Mouse (Mus musculus) heart, embryonic 14.5 days (tissue): ENCODE data around the gene Cdk17. TPM values are rescaled to one million over a fixed set of nuclear protein-coding genes. Genes with fewer than 3 reads are reported as not detected.
A peak's percentile ranks its signal among the peaks of the same experiment; 100 is the strongest.

ENCODE experiments used
- ATAC-seq: fragments of 200-750 bp; cut with Nextera tagmentation; 2 replicates; pipeline ENCODE4 v1.8.0; 2017; ENCODE audit warnings: low read depth, moderate TSS enrichment; ENCODE audit not compliant: insufficient number of reproducible peaks, insufficient read depth, low FRiP score
- H3K27ac ChIP-seq, 2 experiments: fragments of 200-500 bp in 1 of 2; fragments of 300-500 bp in 1 of 2; sonication (generic) in 1 of 2; replicated peaks in 1 of 2; 2 replicates each; pipeline ENCODE4 v1.5.1; 2012 to 2014; ENCODE audit warnings: low read depth in 2 of 2, low read length in 2 of 2, control low read depth in 1 of 2, mild to moderate bottlenecking in 1 of 2, mixed read lengths in 1 of 2; ENCODE audit not compliant: control insufficient read depth in 1 of 2, insufficient read depth in 1 of 2
- H3K27me3 ChIP-seq: fragments of 300-500 bp; sonication (generic); 2 replicates; pipeline ENCODE4 v1.6.1; 2014; ENCODE audit warnings: mild to moderate bottlenecking, low read length, control low read depth; ENCODE audit not compliant: control insufficient read depth, insufficient read depth
- H3K36me3 ChIP-seq: fragments of 300-500 bp; sonication (generic); 2 replicates; pipeline ENCODE4 v1.6.1; 2014; ENCODE audit warnings: mild to moderate bottlenecking, control low read depth, low read length, mixed read lengths; ENCODE audit not compliant: control insufficient read depth, insufficient read depth
- H3K4me1 ChIP-seq, 2 experiments: fragments of 200-500 bp in 1 of 2; fragments of 300-500 bp in 1 of 2; sonication (generic) in 1 of 2; 2 replicates each; pipeline ENCODE4 v1.6.1; 2012 to 2014; ENCODE audit warnings: low read length in 2 of 2, control low read depth in 1 of 2, mixed read lengths in 1 of 2; ENCODE audit not compliant: control insufficient read depth in 2 of 2, insufficient read depth in 2 of 2
- H3K4me2 ChIP-seq: fragments of 300-500 bp; sonication (generic); 2 replicates; pipeline ENCODE4 v1.6.1; 2014; ENCODE audit warnings: mild to moderate bottlenecking, low read length
- H3K4me3 ChIP-seq, 2 experiments: fragments of 200-500 bp in 1 of 2; fragments of 300-500 bp in 1 of 2; sonication (generic) in 1 of 2; 2 replicates each; pipeline ENCODE4 v1.5.1; 2012 to 2014; ENCODE audit warnings: low read length in 2 of 2, mild to moderate bottlenecking in 2 of 2, control low read depth in 1 of 2, low read depth in 1 of 2, moderate library complexity in 1 of 2; ENCODE audit not compliant: control insufficient read depth in 1 of 2, insufficient read depth in 1 of 2
- H3K9ac ChIP-seq: fragments of 300-500 bp; sonication (generic); 2 replicates; pipeline ENCODE4 v1.6.1; 2014; ENCODE audit warnings: mild to moderate bottlenecking, low read length
- H3K9me3 ChIP-seq: fragments of 300-500 bp; sonication (generic); 2 replicates; pipeline ENCODE4 v1.6.1; 2016; ENCODE audit warnings: low read length, control low read depth; ENCODE audit not compliant: control insufficient read depth
- WGBS: fragments of 180-500 bp; shearing (Covaris S2); extraction: QIAGEN DNeasy Blood & Tissue Kit; methylation state at CpG from one replicate; pipeline ENCODE4 v1.1.7; 2014; 5-methylcytosine and 5-hydroxymethylcytosine counted together
- polyA plus RNA-seq: library from polyadenylated mRNA; unstranded; fragments of >200 nt; fragmentation: Nextera tagmentation; extraction: Ambion mirVana; gene quantifications from 2 replicates; pipeline ENCODE4 v1.2.1, GENCODE M21; 2014

Gene Cdk17
- polyA plus RNA-seq, 1 experiment from 2014 or later = 27.1 TPM

- no peak overlapping the region for H3K9ac ChIP-seq
- ATAC-seq = no peak
- H3K36me3 ChIP-seq = peaks cover 62% of the 10 kb centered on the region
- H3K4me2 ChIP-seq = no peak overlapping the region
- WGBS = 42% methylated on average over 6 of the region's 6 CpGs
- no peaks in the 10 kb centered on the region for H3K27me3 ChIP-seq
- peaks cover 21 to 40% of the 10 kb centered on the region in 2 experiments for H3K4me1 ChIP-seq
- H3K27ac ChIP-seq = peak overlapping the region; percentile 53 to 59
- H3K9me3 ChIP-seq = no peaks in the 10 kb centered on the region
- no peak overlapping the region for H3K4me3 ChIP-seq
Observed at GRCm38 (mm10) chr10:93247902-93248301, 87.2 kb downstream of the Cdk17 start.

GRCm38 (mm10) chr10:93248416-93248815, 87.7 kb downstream of the Cdk17 start:
- Histone ChIP-seq H3K4me3 (no peak overlapping the region), H3K36me3 (peaks cover 65% of the 10 kb centered on the region), H3K4me1 (peaks cover 21 to 40% of the 10 kb centered on the region in 2 experiments), H3K9me3 (no peaks in the 10 kb centered on the region), H3K27me3 (no peaks in the 10 kb centered on the region), H3K27ac (peak overlapping the region; percentile 8 to 59; a peak in 2 of 4 replicates), H3K4me2 (no peak overlapping the region), H3K9ac (no peak overlapping the region)
- WGBS = 80% methylated on average over 8 of the region's 8 CpGs
- no peak for ATAC-seq

GRCm38 (mm10) chr10:93249901-93250300, 89.2 kb downstream of the Cdk17 start:
- peak overlapping the region in 1 of 2 experiments; percentile 86; a peak in 2 of 4 replicates for H3K27ac ChIP-seq
- WGBS = 74% methylated on average over 7 of the region's 7 CpGs
- peak overlapping the region; percentile 13 for H3K9ac ChIP-seq

GRCm38 (mm10) chr10:93250436-93251317, 90.0 kb downstream of the Cdk17 start:
- Histone ChIP-seq H3K4me2 (peak overlapping the region; percentile 42), H3K4me1 (peaks cover 25 to 43% of the 10 kb centered on the region in 2 experiments), H3K27ac (peak overlapping the region; percentile 82 to 86), H3K9me3 (no peaks in the 10 kb centered on the region), H3K36me3 (peaks cover 69% of the 10 kb centered on the region), H3K27me3 (no peaks in the 10 kb centered on the region), H3K9ac (peak overlapping the region; percentile 50), H3K4me3 (no peak overlapping the region)
- WGBS = 43% methylated on average over 24 of the region's 24 CpGs
- ATAC-seq = peak; percentile 51; the same call in 1 of the 2 replicates

More at GRCm38 (mm10) chr10:93249901-93250300, 89.2 kb downstream of the Cdk17 start:
- no peaks in the 10 kb centered on the region for H3K9me3 ChIP-seq
- H3K4me1 ChIP-seq = peaks cover 21 to 38% of the 10 kb centered on the region in 2 experiments
- H3K36me3 ChIP-seq = peaks cover 73% of the 10 kb centered on the region
- no peak overlapping the region for H3K4me2 ChIP-seq
- H3K4me3 ChIP-seq = no peak overlapping the region
- H3K27me3 ChIP-seq = no peaks in the 10 kb centered on the region
- ATAC-seq = no peak

- no peak overlapping the region for H3K4me3 ChIP-seq
- H3K27ac ChIP-seq = peak overlapping the region; percentile 69 to 86
- peaks cover 63% of the 10 kb centered on the region for H3K36me3 ChIP-seq
- H3K4me2 ChIP-seq = peak overlapping the region; percentile 42
- 83% methylated on average over 8 of the region's 8 CpGs for WGBS
- no peak for ATAC-seq
- H3K9me3 ChIP-seq = no peaks in the 10 kb centered on the region
- H3K27me3 ChIP-seq = no peaks in the 10 kb centered on the region
- H3K9ac ChIP-seq = peak overlapping the region; percentile 50
- peaks cover 25 to 46% of the 10 kb centered on the region in 2 experiments for H3K4me1 ChIP-seq
Observed at GRCm38 (mm10) chr10:93251426-93251825, 90.8 kb downstream of the Cdk17 start.

GRCm38 (mm10) chr10:93252661-93253060, 92.0 kb downstream of the Cdk17 start:
- Histone ChIP-seq H3K9ac (no peak overlapping the region), H3K9me3 (no peaks in the 10 kb centered on the region), H3K27ac (no peak overlapping the region), H3K4me1 (peaks cover 24 to 39% of the 10 kb centered on the region in 2 experiments), H3K4me2 (no peak overlapping the region), H3K36me3 (peaks cover 59% of the 10 kb centered on the region), H3K4me3 (no peak overlapping the region), H3K27me3 (no peaks in the 10 kb centered on the region)
- 94% methylated on average over 2 of the region's 2 CpGs for WGBS
- ATAC-seq = no peak

GRCm38 (mm10) chr10:93253156-93253555, 92.5 kb downstream of the Cdk17 start:
- Histone ChIP-seq H3K27me3 (no peaks in the 10 kb centered on the region), H3K9ac (no peak overlapping the region), H3K27ac (no peak overlapping the region), H3K4me2 (no peak overlapping the region), H3K9me3 (no peaks in the 10 kb centered on the region), H3K4me3 (no peak overlapping the region), H3K36me3 (peaks cover 54% of the 10 kb centered on the region), H3K4me1 (peaks cover 21 to 34% of the 10 kb centered on the region in 2 experiments)
- no peak for ATAC-seq
- 89% methylated on average over 6 of the region's 6 CpGs for WGBS
